Mouse (Mus musculus): ENCODE measurements around the gene Pcx. TPM values are rescaled to one million over a fixed set of nuclear protein-coding genes. Genes with fewer than 3 reads are reported as not detected.

Pcx gene
- polyA plus RNA-seq, 2 experiments = 16.4 to 25.6 TPM

- no peak for TF ChIP-seq EP300 (IDR thresholded peaks at IDR 0.05; ENCODE audit: low read depth)
- TF ChIP-seq CTCF (IDR thresholded peaks at IDR 0.05; ENCODE audit: low read depth) = no peak
- Histone ChIP-seq H3K36me3 (replicated peaks; ENCODE audit: control insufficient read depth, insufficient read depth, low read depth) (no peaks in the 10 kb centered on the region), H3K27ac (peak overlapping the region; percentile 100), H3K27me3 (ENCODE audit: control insufficient read depth, insufficient read depth, low read length) (no peaks in the 10 kb centered on the region), H3K4me3 (ENCODE audit: insufficient read depth in 1 of 2, low read depth in 2 of 2, low read length in 2 of 2) (no peak overlapping the region), H3K4me1 (replicated peaks; ENCODE audit: control insufficient read depth in 2 of 2, insufficient read depth in 2 of 2, low read length in 1 of 2) (peaks cover 62 to 64% of the 10 kb centered on the region in 2 experiments), H3K4me2 (ENCODE audit: low read depth) (no peak overlapping the region), H3K9ac (replicated peaks) (peak overlapping the region; percentile 31; the same call in 1 of the 2 replicates), H3K9me3 (ENCODE audit: control insufficient read depth, low read length) (no peaks in the 10 kb centered on the region)
- WGBS (ENCODE audit: insufficient replicate concordance) = 88% methylated on average over 6 of the region's 6 CpGs
- DNase-seq (ENCODE audit: low read depth in 3 of 3, low spot score in 3 of 3) (no peak), ATAC-seq (ENCODE audit: insufficient read depth) (no peak)
Observed at GRCm38 (mm10) chr19:4570815-4571214, 60.5 kb downstream of the Pcx start.

GRCm38 (mm10) chr19:4571658-4572057, 61.4 kb downstream of the Pcx start:
- Histone ChIP-seq H3K36me3 (replicated peaks; ENCODE audit: control insufficient read depth, insufficient read depth, low read depth) (no peaks in the 10 kb centered on the region), H3K4me1 (replicated peaks; ENCODE audit: control insufficient read depth in 2 of 2, insufficient read depth in 2 of 2, low read length in 1 of 2) (peaks cover 55 to 56% of the 10 kb centered on the region in 2 experiments), H3K27me3 (ENCODE audit: control insufficient read depth, insufficient read depth, low read length) (no peaks in the 10 kb centered on the region; the same call in 1 of the 2 replicates), H3K27ac (peak overlapping the region; percentile 73), H3K4me2 (ENCODE audit: low read depth) (no peak overlapping the region), H3K4me3 (ENCODE audit: insufficient read depth in 1 of 2, low read depth in 2 of 2, low read length in 2 of 2) (no peak overlapping the region), H3K9me3 (ENCODE audit: control insufficient read depth, low read length) (no peaks in the 10 kb centered on the region), H3K9ac (replicated peaks) (peak overlapping the region; percentile 38)
- TF ChIP-seq CTCF (IDR thresholded peaks at IDR 0.05; ENCODE audit: low read depth) = no peak
- TF ChIP-seq EP300 (IDR thresholded peaks at IDR 0.05; ENCODE audit: low read depth) = no peak
- 95% methylated on average over 1 of the region's 1 CpGs for WGBS (ENCODE audit: insufficient replicate concordance)
- DNase-seq (ENCODE audit: low read depth in 3 of 3, low spot score in 3 of 3) = no peak
- ATAC-seq (ENCODE audit: insufficient read depth) = no peak

GRCm38 (mm10) chr19:4572061-4572460, 61.8 kb downstream of the Pcx start:
- Histone ChIP-seq H3K9me3 (ENCODE audit: control insufficient read depth, low read length) (no peaks in the 10 kb centered on the region), H3K4me3 (ENCODE audit: insufficient read depth in 1 of 2, low read depth in 2 of 2, low read length in 2 of 2) (no peak overlapping the region), H3K9ac (replicated peaks) (peak overlapping the region; percentile 29; the same call in 1 of the 2 replicates), H3K36me3 (replicated peaks; ENCODE audit: control insufficient read depth, insufficient read depth, low read depth) (no peaks in the 10 kb centered on the region), H3K4me2 (ENCODE audit: low read depth) (no peak overlapping the region), H3K27ac (peak overlapping the region; percentile 73), H3K4me1 (replicated peaks; ENCODE audit: control insufficient read depth in 2 of 2, insufficient read depth in 2 of 2, low read length in 1 of 2) (peaks cover 51 to 52% of the 10 kb centered on the region in 2 experiments), H3K27me3 (ENCODE audit: control insufficient read depth, insufficient read depth, low read length) (no peaks in the 10 kb centered on the region; the same call in 1 of the 2 replicates)
- WGBS (ENCODE audit: insufficient replicate concordance) = 68% methylated on average over 4 of the region's 4 CpGs
- DNase-seq (ENCODE audit: low read depth in 3 of 3, low spot score in 3 of 3) = no peak
- ATAC-seq (ENCODE audit: insufficient read depth) = no peak
- TF ChIP-seq CTCF (IDR thresholded peaks at IDR 0.05; ENCODE audit: low read depth) (no peak), EP300 (IDR thresholded peaks at IDR 0.05; ENCODE audit: low read depth) (no peak)

- WGBS (ENCODE audit: insufficient replicate concordance) = 85% methylated on average over 8 of the region's 8 CpGs
- no peak overlapping the region for H3K27ac ChIP-seq
- H3K4me2 ChIP-seq (ENCODE audit: low read depth) = no peak overlapping the region
- ATAC-seq (ENCODE audit: insufficient read depth) (no peak), DNase-seq (ENCODE audit: low read depth in 3 of 3, low spot score in 3 of 3) (no peak)
- H3K9me3 ChIP-seq (ENCODE audit: control insufficient read depth, low read length) = no peaks in the 10 kb centered on the region
- no peaks in the 10 kb centered on the region; the same call in 1 of the 2 replicates for H3K27me3 ChIP-seq (ENCODE audit: control insufficient read depth, insufficient read depth, low read length)
- peaks cover 47 to 48% of the 10 kb centered on the region in 2 experiments for H3K4me1 ChIP-seq (replicated peaks; ENCODE audit: control insufficient read depth in 2 of 2, insufficient read depth in 2 of 2, low read length in 1 of 2)
- H3K36me3 ChIP-seq (replicated peaks; ENCODE audit: control insufficient read depth, insufficient read depth, low read depth) = no peaks in the 10 kb centered on the region
- no peak for TF ChIP-seq EP300 (IDR thresholded peaks at IDR 0.05; ENCODE audit: low read depth)
- no peak for TF ChIP-seq CTCF (IDR thresholded peaks at IDR 0.05; ENCODE audit: low read depth)
- H3K9ac ChIP-seq (replicated peaks) = no peak overlapping the region
- no peak overlapping the region for H3K4me3 ChIP-seq (ENCODE audit: insufficient read depth in 1 of 2, low read depth in 2 of 2, low read length in 2 of 2)
Observed at GRCm38 (mm10) chr19:4572467-4572866, 62.2 kb downstream of the Pcx start.

GRCm38 (mm10) chr19:4573241-4573640, 63.0 kb downstream of the Pcx start:
- Histone ChIP-seq H3K4me3 (ENCODE audit: insufficient read depth in 1 of 2, low read depth in 2 of 2, low read length in 2 of 2) (no peak overlapping the region), H3K4me2 (ENCODE audit: low read depth) (no peak overlapping the region), H3K9me3 (ENCODE audit: control insufficient read depth, low read length) (no peaks in the 10 kb centered on the region), H3K36me3 (replicated peaks; ENCODE audit: control insufficient read depth, insufficient read depth, low read depth) (no peaks in the 10 kb centered on the region), H3K4me1 (replicated peaks; ENCODE audit: control insufficient read depth in 2 of 2, insufficient read depth in 2 of 2, low read length in 1 of 2) (peaks cover 40 to 41% of the 10 kb centered on the region in 2 experiments), H3K9ac (replicated peaks) (no peak overlapping the region), H3K27ac (no peak overlapping the region), H3K27me3 (ENCODE audit: control insufficient read depth, insufficient read depth, low read length) (no peaks in the 10 kb centered on the region; the same call in 1 of the 2 replicates)
- TF ChIP-seq EP300 (IDR thresholded peaks at IDR 0.05; ENCODE audit: low read depth) = no peak
- peak; percentile 74 for TF ChIP-seq CTCF (IDR thresholded peaks at IDR 0.05; ENCODE audit: low read depth)
- DNase-seq (ENCODE audit: low read depth in 3 of 3, low spot score in 3 of 3) (no peak), ATAC-seq (ENCODE audit: insufficient read depth) (no peak)
- 69% methylated on average over 1 of the region's 1 CpGs for WGBS (ENCODE audit: insufficient replicate concordance)

Measured in liver, embryonic 14.5 days (tissue).